Mouse (Mus musculus) MEL (cell line): ENCODE data around the gene Baat. TPM values are rescaled to one million over a fixed set of nuclear protein-coding genes. Genes with fewer than 3 reads are reported as not detected.
"Not testable (repeated sequence)": the region's sequence is repeated elsewhere in the genome, so short reads cannot be mapped to it uniquely, and the experiment has no call there.

ENCODE experiments used
- DNase-seq: peaks from one replicate; pipeline ENCODE4 v3.0.0; 2011; ENCODE audit warnings: low read depth, low spot score
- H3K27ac ChIP-seq: 2 replicates; pipeline ENCODE4 v1.5.1; 2012; ENCODE audit warnings: low read depth, mild to moderate bottlenecking, control low read depth, low read length, moderate library complexity; ENCODE audit not compliant: control insufficient read depth
- H3K27me3 ChIP-seq, 2 experiments: fragments of 150-350 bp in 1 of 2; sonication (generic) in 1 of 2; 2 replicates each; pipeline ENCODE4 v1.6.1; 2012; ENCODE audit warnings: low read length in 2 of 2, mild to moderate bottlenecking in 2 of 2, improper control_type of control experiment in 1 of 2, moderate library complexity in 1 of 2; ENCODE audit not compliant: insufficient read depth in 2 of 2, control insufficient read depth in 1 of 2
- H3K36me3 ChIP-seq, 2 experiments: 2 replicates each; pipeline ENCODE4 v1.6.1; 2012 to 2014; ENCODE audit warnings: low read length in 2 of 2, improper control_type of control experiment in 1 of 2, inconsistent platforms in 1 of 2, mild to moderate bottlenecking in 1 of 2; ENCODE audit not compliant: insufficient read depth in 2 of 2, control insufficient read depth in 1 of 2
- H3K4me1 ChIP-seq, 2 experiments: fragments of 150-350 bp in 1 of 2; sonication (generic) in 1 of 2; 2 replicates each; pipeline ENCODE4 v1.6.1; 2012; ENCODE audit warnings: low read length in 2 of 2, improper control_type of control experiment in 1 of 2, mild to moderate bottlenecking in 1 of 2; ENCODE audit not compliant: insufficient read depth in 2 of 2, control insufficient read depth in 1 of 2
- H3K4me3 ChIP-seq, 2 experiments: fragments of 150-350 bp in 1 of 2; sonication (generic) in 1 of 2; 2 replicates each; pipeline ENCODE4 v1.5.1; 2012; ENCODE audit warnings: low read depth in 2 of 2, low read length in 2 of 2, mild to moderate bottlenecking in 2 of 2, moderate library complexity in 2 of 2, control low read depth in 1 of 2, improper control_type of control experiment in 1 of 2; ENCODE audit not compliant: control insufficient read depth in 1 of 2, insufficient read depth in 1 of 2
- H3K79me2 ChIP-seq: 2 replicates; pipeline ENCODE4 v1.6.1; 2012; ENCODE audit warnings: mild to moderate bottlenecking, low read length, moderate library complexity; ENCODE audit not compliant: control insufficient read depth, poor library complexity, insufficient read depth
- H3K9ac ChIP-seq: 2 replicates; pipeline ENCODE4 v1.6.1; 2012; ENCODE audit warnings: low read depth, mild to moderate bottlenecking, control low read depth, low read length, moderate library complexity; ENCODE audit not compliant: control insufficient read depth, poor library complexity, severe bottlenecking
- H3K9me3 ChIP-seq: fragments of 150-350 bp; sonication (generic); replicated peaks from 2 replicates; pipeline ENCODE4 v1.6.1; 2012; ENCODE audit warnings: mild to moderate bottlenecking, low read length, improper control_type of control experiment, moderate library complexity; ENCODE audit not compliant: insufficient read depth
- BHLHE40 ChIP-seq: IDR thresholded peaks from 2 replicates; pipeline ENCODE4 v1.6.1; 2012; ENCODE audit warnings: low read depth, mild to moderate bottlenecking, inconsistent platforms, low read length, improper control_type of control experiment, borderline replicate concordance
- CHD1 ChIP-seq: IDR thresholded peaks from 2 replicates; pipeline ENCODE4 v1.6.1; 2012; ENCODE audit warnings: low read depth, mild to moderate bottlenecking, inconsistent platforms, low read length, improper control_type of control experiment
- E2F4 ChIP-seq: IDR thresholded peaks from 2 replicates; pipeline ENCODE4 v1.6.1; 2011; ENCODE audit warnings: low read depth, low read length, improper control_type of control experiment, borderline replicate concordance
- ELF1 ChIP-seq: IDR thresholded peaks from 2 replicates; pipeline ENCODE4 v1.6.1; 2014; ENCODE audit warnings: low read depth, mild to moderate bottlenecking, inconsistent platforms, low read length, improper control_type of control experiment, moderate library complexity
- GATA1 ChIP-seq: IDR thresholded peaks from 2 replicates; pipeline ENCODE4 v1.6.1; 2011; ENCODE audit warnings: low read depth, low read length, improper control_type of control experiment
- HCFC1 ChIP-seq: IDR thresholded peaks from 2 replicates; pipeline ENCODE4 v1.6.1; 2012; ENCODE audit warnings: low read depth, mild to moderate bottlenecking, inconsistent platforms, low read length, improper control_type of control experiment, moderate library complexity
- JUND ChIP-seq: IDR thresholded peaks from 2 replicates; pipeline ENCODE4 v1.6.1; 2011; ENCODE audit warnings: low read depth, mild to moderate bottlenecking, improper control_type of control experiment, low read length
- MAFK ChIP-seq: IDR thresholded peaks from 2 replicates; pipeline ENCODE4 v1.6.1; 2011; ENCODE audit warnings: low read depth, mild to moderate bottlenecking, low read length, improper control_type of control experiment, borderline replicate concordance
- MAX ChIP-seq: IDR thresholded peaks from 2 replicates; pipeline ENCODE4 v1.6.1; 2011; ENCODE audit warnings: low read length, improper control_type of control experiment
- MAZ ChIP-seq: IDR thresholded peaks from 2 replicates; pipeline ENCODE4 v1.6.1; 2012; ENCODE audit warnings: low read depth, mild to moderate bottlenecking, inconsistent platforms, low read length, improper control_type of control experiment
- MXI1 ChIP-seq: IDR thresholded peaks from 2 replicates; pipeline ENCODE4 v1.6.1; 2011; ENCODE audit warnings: mild to moderate bottlenecking, low read depth, low read length, improper control_type of control experiment
- NELFE ChIP-seq: IDR thresholded peaks from 2 replicates; pipeline ENCODE4 v1.6.1; 2011; ENCODE audit warnings: low read depth, low read length, improper control_type of control experiment
- NRF1 ChIP-seq: IDR thresholded peaks from 2 replicates; pipeline ENCODE4 v1.6.1; 2014; ENCODE audit warnings: low read depth, mild to moderate bottlenecking, inconsistent platforms, low read length, improper control_type of control experiment, moderate library complexity; ENCODE audit not compliant: poor library complexity, insufficient read depth, severe bottlenecking
- POLR2A ChIP-seq, 2 experiments: IDR thresholded peaks; 2 replicates each; pipeline ENCODE4 v1.6.1; 2011 to 2012; ENCODE audit warnings: low read length in 2 of 2, mild to moderate bottlenecking in 2 of 2, control low read depth in 1 of 2, improper control_type of control experiment in 1 of 2, low read depth in 1 of 2, moderate library complexity in 1 of 2; ENCODE audit not compliant: control insufficient read depth in 1 of 2, insufficient read depth in 1 of 2, poor library complexity in 1 of 2
- POLR2AphosphoS5 ChIP-seq: IDR thresholded peaks from 2 replicates; pipeline ENCODE4 v1.6.1; 2012; ENCODE audit warnings: low read depth, borderline replicate concordance, mild to moderate bottlenecking, inconsistent platforms, low read length, moderate library complexity, mixed read lengths
- RAD21 ChIP-seq: IDR thresholded peaks from 2 replicates; pipeline ENCODE4 v1.6.1; 2011; ENCODE audit warnings: mild to moderate bottlenecking, low read depth, low read length, improper control_type of control experiment
- RCOR1 ChIP-seq: IDR thresholded peaks from 2 replicates; pipeline ENCODE4 v1.6.1; 2012; ENCODE audit warnings: low read depth, mild to moderate bottlenecking, inconsistent platforms, low read length, improper control_type of control experiment
- SIN3A ChIP-seq: IDR thresholded peaks from 2 replicates; pipeline ENCODE4 v1.6.1; 2012; ENCODE audit warnings: low read length, improper control_type of control experiment, inconsistent platforms
- TAL1 ChIP-seq: IDR thresholded peaks from 2 replicates; pipeline ENCODE4 v1.6.1; 2012; ENCODE audit warnings: mild to moderate bottlenecking, inconsistent platforms, low read length, moderate library complexity, mixed read lengths
- TBP ChIP-seq: IDR thresholded peaks from 2 replicates; pipeline ENCODE4 v1.8.0; 2011; ENCODE audit warnings: low read depth, low read length, improper control_type of control experiment
- ZKSCAN1 ChIP-seq: IDR thresholded peaks from 2 replicates; pipeline ENCODE4 v1.6.1; 2012; ENCODE audit warnings: low read depth, mild to moderate bottlenecking, inconsistent platforms, low read length, improper control_type of control experiment, moderate library complexity
- ZMIZ1 ChIP-seq: IDR thresholded peaks from 2 replicates; pipeline ENCODE4 v1.6.1; 2012; ENCODE audit warnings: low read depth, mild to moderate bottlenecking, inconsistent platforms, low read length, improper control_type of control experiment, moderate library complexity
- polyA plus RNA-seq, 2 experiments: library from polyadenylated mRNA; stranded (reverse) in 1 of 2; unstranded in 1 of 2; fragments of >175 nt in 1 of 2; fragments of >200 nt in 1 of 2; gene quantifications; 2 replicates each; pipeline versions ENCODE4 v1.2.1 to v1.2.4; 2012; ENCODE audit warnings: low replicate concordance in 2 of 2, low read depth in 1 of 2; ENCODE audit not compliant: insufficient read length in 2 of 2, insufficient read depth in 1 of 2, missing spikeins in 1 of 2
- total RNA-seq: library from RNA; depleted of rRNA; stranded (reverse); fragments of 300-350 nt; gene quantifications from 2 replicates; pipeline ENCODE4 v1.2.3, GENCODE M21; 2012

The Baat gene
- total and polyA plus RNA-seq, 3 experiments: 0.15 TPM; not detected in 2

DNA sequence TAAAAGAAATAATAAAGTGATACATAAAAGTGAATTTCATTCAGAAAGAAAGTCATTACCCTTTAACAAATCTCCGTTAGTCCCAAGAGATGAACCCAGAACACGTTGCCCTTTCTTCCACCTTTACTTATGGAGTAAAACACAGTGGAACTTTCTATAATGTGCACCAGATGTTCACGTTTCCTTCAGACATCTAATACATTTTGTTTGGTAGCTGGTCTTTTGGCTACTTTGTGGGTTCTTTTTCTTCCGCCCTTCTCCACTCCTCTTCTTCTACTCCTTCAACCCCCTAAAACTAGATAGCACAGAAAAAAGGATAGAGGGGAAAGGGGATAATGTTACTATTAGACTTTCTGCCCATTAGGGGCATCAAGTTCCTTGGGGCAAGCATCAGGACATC lies 6.3 kb upstream of the Baat start:
- no peak for DNase-seq
- Histone ChIP-seq H3K27ac (no peak overlapping the region), H3K9ac (no peak overlapping the region), H3K4me1 (no peaks in the 10 kb centered on the region), H3K4me3 (no peak overlapping the region), H3K79me2 (peaks cover 15% of the 10 kb centered on the region), H3K27me3 (no peaks in the 10 kb centered on the region), H3K36me3 (peaks cover 2 to 3% of the 10 kb centered on the region in 2 experiments), H3K9me3 (no peaks in the 10 kb centered on the region)
- no peak for TF ChIP-seq CHD1
- TF ChIP-seq MAFK: no peak
- no peak for TF ChIP-seq POLR2A (IDR thresholded peaks at IDR 0.05; ENCODE audit: control insufficient read depth in 1 of 2, insufficient read depth in 1 of 2, low read depth in 1 of 2, low read length in 2 of 2, poor library complexity in 1 of 2)
- TF ChIP-seq RCOR1: no peak
- no peak for TF ChIP-seq ZMIZ1
- TF ChIP-seq SIN3A: no peak

DNA sequence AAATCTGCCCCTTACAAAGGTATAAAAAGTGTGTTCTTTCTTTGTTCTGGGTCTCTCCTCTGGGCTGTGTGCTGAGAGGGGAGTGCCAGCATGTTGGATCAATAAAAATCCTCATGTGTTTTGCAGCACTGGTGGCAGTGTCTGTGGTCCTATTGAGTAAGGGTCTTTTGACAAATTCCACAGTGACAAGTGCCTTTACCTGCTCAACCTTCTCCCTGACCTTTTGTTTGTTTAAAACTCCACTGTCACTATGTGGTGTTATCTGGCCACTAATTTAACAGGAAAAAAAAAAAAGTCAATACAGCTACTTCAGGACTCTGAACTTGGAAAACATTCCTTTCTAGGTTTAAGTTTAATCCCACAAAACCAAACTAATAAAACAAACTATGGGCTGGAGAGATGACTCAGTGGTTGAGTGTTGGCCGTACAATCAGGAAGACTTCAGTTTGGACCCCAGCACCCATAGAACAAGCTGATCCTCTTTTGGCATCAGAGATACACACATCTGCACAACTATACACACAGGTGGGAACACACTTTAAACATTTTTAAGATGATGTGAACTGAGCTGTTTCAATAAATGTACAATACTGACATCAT lies 4.0 kb upstream of the Baat start:
- not testable (repeated sequence) for H3K27me3 ChIP-seq, H3K4me1 ChIP-seq, H3K36me3 ChIP-seq, H3K9me3 ChIP-seq, H3K79me2 ChIP-seq, H3K9ac ChIP-seq, H3K4me3 ChIP-seq, DNase-seq, H3K27ac ChIP-seq

DNA sequence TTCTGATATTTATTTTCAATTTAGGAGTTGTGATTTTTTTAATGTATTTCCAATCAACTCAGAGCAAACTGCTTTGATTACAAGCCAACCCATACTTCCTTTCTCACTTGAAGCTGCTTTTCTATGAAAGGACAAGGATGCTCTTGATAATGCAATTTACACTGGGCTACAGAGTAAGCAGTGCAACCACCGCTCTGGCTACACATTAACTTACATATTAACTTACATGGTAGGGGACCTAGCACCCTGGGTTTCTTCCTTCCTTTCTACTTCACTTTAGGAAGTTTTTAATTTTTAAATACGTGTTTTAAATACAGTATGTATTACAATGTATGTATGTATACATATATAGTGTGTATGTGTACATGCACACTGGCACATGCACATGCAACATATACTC lies 2.8 kb upstream of the Baat start:
- Histone ChIP-seq H3K36me3 (peaks cover 0 to 2% of the 10 kb centered on the region in 2 experiments; a peak in 2 of 4 replicates), H3K4me1 (0 out of 4 replicates have a peak, but pooled peaks cover 0 to 2% of the 10 kb centered on the region in 2 experiments), H3K79me2 (no peaks in the 10 kb centered on the region), H3K9me3 (no peaks in the 10 kb centered on the region), H3K27ac (no peak overlapping the region), H3K9ac (no peak overlapping the region), H3K4me3 (no peak overlapping the region), H3K27me3 (no peaks in the 10 kb centered on the region)
- no peak for TF ChIP-seq MAZ
- TF ChIP-seq GATA1: no peak
- TF ChIP-seq ZMIZ1: no peak
- TF ChIP-seq NRF1: no peak
- no peak for TF ChIP-seq JUND
- no peak for TF ChIP-seq NELFE
- no peak for TF ChIP-seq TAL1
- no peak for TF ChIP-seq E2F4
- no peak for TF ChIP-seq ELF1
- no peak for TF ChIP-seq MAFK
- no peak for TF ChIP-seq POLR2AphosphoS5
- TF ChIP-seq BHLHE40: no peak
- TF ChIP-seq RAD21: no peak
- no peak for TF ChIP-seq ZKSCAN1
- TF ChIP-seq MAX: no peak
- no peak for TF ChIP-seq TBP
- no peak for TF ChIP-seq HCFC1
- no peak for TF ChIP-seq CHD1
- no peak for TF ChIP-seq MXI1
- DNase-seq: no peak
